Mouse (Mus musculus) C2C12 (cell line): ENCODE measurements at regions not wholly inside any gene's neighbourhood (a gene's known extent, or its start where the extent isn't known, plus 50 kb on each side); places are given as distances from the start of the nearest gene placed in this dataset.

Experiments used
- CEBPB ChIP-seq: IDR thresholded peaks from one replicate; pipeline ENCODE4 v1.6.1; 2011; ENCODE audit warnings: low read depth, mild to moderate bottlenecking, control low read depth, moderate library complexity
- CTCF ChIP-seq: IDR thresholded peaks from one replicate; pipeline ENCODE4 v1.5.1; 2011; ENCODE audit not compliant: control insufficient read depth, insufficient read depth, insufficient read length
- FOSL1 ChIP-seq: IDR thresholded peaks from one replicate; pipeline ENCODE4 v1.8.0; 2011; ENCODE audit warnings: mild to moderate bottlenecking, low read length; ENCODE audit not compliant: poor library complexity, insufficient read depth, severe bottlenecking
- MAX ChIP-seq: IDR thresholded peaks from one replicate; pipeline ENCODE4 v1.6.1; 2011; ENCODE audit warnings: mild to moderate bottlenecking, control low read depth
- MYOD1 ChIP-seq: IDR thresholded peaks from one replicate; pipeline ENCODE4 v1.6.1; 2011; ENCODE audit warnings: low read depth; ENCODE audit not compliant: control insufficient read depth, insufficient read length
- MYOG ChIP-seq: IDR thresholded peaks from one replicate; pipeline ENCODE4 v1.6.1; 2011; ENCODE audit not compliant: control insufficient read depth, insufficient read length; ENCODE audit errors: extremely low read depth
- USF1 ChIP-seq: IDR thresholded peaks from one replicate; pipeline ENCODE4 v1.6.1; 2011; ENCODE audit warnings: low read depth, mild to moderate bottlenecking, control low read depth, moderate library complexity

DNA sequence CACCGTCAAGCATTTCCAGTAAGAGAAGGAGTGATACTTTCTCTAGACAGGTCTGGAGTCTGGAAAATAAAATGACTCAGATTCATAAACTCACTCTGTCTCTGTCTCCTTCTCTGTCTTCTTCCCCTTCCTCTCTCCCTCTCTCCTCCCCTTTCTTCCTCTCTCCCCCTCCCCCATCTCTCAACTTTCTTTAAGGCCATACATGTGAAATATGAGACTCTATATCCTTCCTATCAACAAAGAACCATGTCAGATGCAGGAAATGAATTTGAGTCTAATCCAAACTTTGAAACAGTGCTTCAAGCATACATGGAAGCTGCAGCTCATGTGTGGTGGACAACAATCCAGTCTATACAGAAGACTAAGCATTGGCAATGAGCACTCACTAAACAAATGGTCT, 1109.6 kb downstream of the Gsdmc2 start:
- TF ChIP-seq CTCF = no peak
- no peak for TF ChIP-seq USF1
- no peak for TF ChIP-seq CEBPB
- TF ChIP-seq MYOD1 = no peak
- no peak for TF ChIP-seq MAX
- TF ChIP-seq MYOG = no peak
- TF ChIP-seq FOSL1 = no peak
